Mouse (Mus musculus): ENCODE data around the gene Gm3187.
"Not testable (repeated sequence)": the region's sequence is repeated elsewhere in the genome, so short reads cannot be mapped to it uniquely, and the experiment has no call there.

Gene Gm3187

DNA sequence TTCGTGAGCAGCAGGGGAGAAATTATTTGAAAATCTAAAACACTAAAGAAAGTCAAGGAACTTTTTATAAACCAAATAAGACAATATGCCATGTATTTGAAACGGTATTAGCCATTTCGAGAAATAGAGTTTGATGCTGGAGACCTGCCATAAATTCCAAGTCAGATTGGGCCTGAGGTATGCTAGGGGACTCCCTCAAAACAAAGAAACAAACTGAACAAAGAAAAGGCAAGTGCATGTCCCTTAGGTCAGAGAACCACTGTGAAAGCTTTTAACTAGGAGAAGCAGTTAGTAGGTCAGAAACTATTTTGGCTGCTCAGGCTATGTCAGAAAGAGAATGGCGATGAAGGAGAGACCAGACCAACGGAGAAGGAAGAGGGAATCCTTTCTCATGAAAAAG, at the start of gene Gm3187:
Gm3187 (plus strand) TSS at position 301 of the 400 bp plus-strand sequence.
- not testable (repeated sequence) for DNase-seq (ENCODE audit: low spot score)

DNA sequence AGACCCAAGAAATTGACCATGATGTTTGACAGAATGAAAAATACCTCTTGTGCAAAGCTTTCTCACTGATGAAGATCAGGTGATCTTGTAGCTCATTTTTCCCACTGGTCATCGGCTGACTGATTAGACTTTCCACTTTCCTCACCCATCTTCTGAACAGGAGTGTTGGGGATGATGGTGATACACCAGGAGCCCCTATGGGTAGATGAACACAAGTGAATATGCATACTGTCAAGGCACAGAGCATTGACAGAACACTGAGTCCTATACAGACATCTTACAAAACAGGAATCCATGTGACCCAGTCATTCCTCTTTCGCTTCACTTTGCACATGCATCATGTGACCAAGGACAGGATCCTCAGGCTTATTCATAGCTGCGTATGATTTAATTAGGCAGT, 28.6 kb upstream of the Gm3187 start, which contains the start of gene Gm3194:
Gm3194 (minus strand) TSS at position 101 of the 400 bp plus-strand sequence.
- not testable (repeated sequence) for DNase-seq (ENCODE audit: low spot score)

DNA sequence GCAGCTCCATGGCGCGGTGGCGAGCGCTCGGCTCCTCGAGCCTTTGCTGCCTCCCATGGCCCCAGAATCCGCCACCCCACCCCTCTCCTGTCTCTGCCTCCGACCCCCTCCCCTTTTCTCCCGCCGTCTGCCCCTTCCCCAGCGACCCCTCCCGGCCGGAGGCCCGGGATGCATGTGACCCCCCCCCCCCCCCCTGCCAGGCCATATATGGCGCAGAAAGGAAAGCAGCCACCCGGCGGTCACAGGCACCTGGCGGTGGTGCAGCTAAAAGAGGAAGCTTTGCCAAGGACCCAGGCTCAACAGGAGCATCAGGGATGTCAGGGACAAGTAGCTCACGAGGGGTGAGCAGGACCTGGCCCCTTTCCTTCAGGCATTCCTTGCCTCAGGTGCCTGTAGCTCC, 23.5 kb upstream of the Gm3187 start:
- DNase-seq (ENCODE audit: low spot score): not testable (repeated sequence)

DNA sequence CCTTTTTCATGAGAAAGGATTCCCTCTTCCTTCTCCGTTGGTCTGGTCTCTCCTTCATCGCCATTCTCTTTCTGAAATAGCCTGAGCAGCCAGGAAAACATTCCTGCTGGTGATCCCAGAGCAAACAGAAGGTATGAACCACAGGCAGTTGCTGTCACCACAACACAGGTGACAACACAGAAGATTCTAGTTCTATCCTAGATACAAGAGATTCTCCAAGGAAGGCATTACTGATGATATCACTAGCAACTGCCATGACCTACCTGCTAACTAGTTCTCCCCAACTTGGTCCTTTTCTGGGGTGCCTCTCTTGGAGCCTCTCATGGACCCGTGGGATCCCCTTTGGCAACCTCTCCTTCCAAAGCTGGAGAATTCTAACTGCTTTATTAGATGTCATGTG, 6.3 kb upstream of the Gm3187 start, which contains the start of gene Gm8246:
Gm8246 (minus strand) TSS at position 101 of the 400 bp plus-strand sequence.
- DNase-seq (ENCODE audit: low spot score): not testable (repeated sequence)

DNA sequence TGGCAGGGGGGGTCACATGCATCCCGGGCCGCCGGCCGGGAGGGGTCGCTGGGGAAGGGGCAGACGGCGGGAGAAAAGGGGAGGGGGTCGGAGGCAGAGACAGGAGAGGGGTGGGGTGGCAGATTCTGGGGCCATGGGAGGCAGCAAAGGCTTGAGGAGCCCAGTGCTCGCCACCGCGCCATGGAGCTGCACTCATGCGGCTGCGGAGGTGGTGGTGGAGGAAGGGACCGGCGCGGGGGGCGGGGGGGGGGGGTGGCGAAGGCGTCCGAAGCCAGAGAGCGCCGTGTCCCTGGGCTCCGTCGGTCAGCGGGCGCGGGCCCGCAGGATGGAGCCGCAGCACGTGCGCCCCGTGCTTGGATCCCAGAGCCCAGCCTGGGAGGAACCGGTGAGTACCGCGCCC, 17.4 kb downstream of the Gm3187 start, which contains the start of gene Gm3488:
Gm3488 (plus strand) TSS at position 301 of the 400 bp plus-strand sequence.
- DNase-seq (ENCODE audit: low spot score): not testable (repeated sequence)

DNA sequence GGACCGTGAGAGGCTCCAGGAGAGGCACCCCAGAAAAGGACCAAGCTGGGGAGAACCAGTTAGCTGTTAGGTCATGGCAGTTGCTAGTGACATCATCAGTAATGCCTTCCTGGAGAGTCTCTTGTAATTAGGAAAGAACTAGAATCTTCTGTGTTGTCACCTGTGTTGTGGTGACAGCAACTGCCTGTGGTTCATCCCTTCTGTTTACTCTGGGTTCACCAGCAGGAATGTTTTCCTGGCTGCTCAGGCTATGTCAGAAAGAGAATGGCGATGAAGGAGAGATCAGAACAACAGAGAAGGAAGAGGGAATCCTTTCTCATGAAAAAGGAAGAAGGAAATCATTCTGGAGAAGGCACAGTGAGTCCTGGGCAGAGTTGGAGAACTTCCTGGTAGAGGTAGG, 54.2 kb downstream of the Gm3187 start, which contains the start of gene Gm3532:
Gm3532 (plus strand) TSS at position 301 of the 400 bp plus-strand sequence.
- not testable (repeated sequence) for DNase-seq (ENCODE audit: low spot score)

Measured in ovary, postnatal 10 days (tissue).